Mouse (Mus musculus) lung, postnatal 0 days (tissue): ENCODE results near the gene Tln2. TPM values are rescaled to one million over a fixed set of nuclear protein-coding genes. Genes with fewer than 3 reads are reported as not detected.

Experiments
- ATAC-seq: fragments of 200-750 bp; cut with Nextera tagmentation; 2 replicates; pipeline ENCODE4 v1.8.0; 2017; ENCODE audit warnings: moderate library complexity
- DNase-seq: peaks from one replicate; pipeline ENCODE4 v3.0.0-alpha.2; 2016; ENCODE audit warnings: low spot score
- H3K27ac ChIP-seq: fragments of 300-500 bp; sonication (generic); 2 replicates; pipeline ENCODE4 v1.5.1; 2014; ENCODE audit warnings: antibody characterized with exemption, mild to moderate bottlenecking, low read length, mixed read lengths
- H3K27me3 ChIP-seq: fragments of 300-500 bp; sonication (generic); replicated peaks from 2 replicates; pipeline ENCODE4 v1.6.1; 2014; ENCODE audit warnings: low read length, mixed read lengths; ENCODE audit not compliant: insufficient read depth
- H3K36me3 ChIP-seq: fragments of 300-500 bp; sonication (generic); 2 replicates; pipeline ENCODE4 v1.6.1; 2014; ENCODE audit warnings: low read length, mixed read lengths; ENCODE audit not compliant: insufficient read depth
- H3K4me1 ChIP-seq: fragments of 300-500 bp; sonication (generic); 2 replicates; pipeline ENCODE4 v1.6.1; 2014; ENCODE audit warnings: antibody characterized with exemption, low read depth, low read length, mixed read lengths; ENCODE audit not compliant: insufficient read depth
- H3K4me2 ChIP-seq: fragments of 300-500 bp; sonication (generic); replicated peaks from 2 replicates; pipeline ENCODE4 v1.6.1; 2014; ENCODE audit warnings: low read depth, mild to moderate bottlenecking, low read length, moderate library complexity, mixed read lengths
- H3K4me3 ChIP-seq: fragments of 300-500 bp; sonication (generic); 2 replicates; pipeline ENCODE4 v1.5.1; 2014; ENCODE audit warnings: low read depth, low read length
- H3K9ac ChIP-seq: fragments of 300-500 bp; sonication (generic); replicated peaks from 2 replicates; pipeline ENCODE4 v1.6.1; 2014; ENCODE audit warnings: low read depth, mild to moderate bottlenecking
- H3K9me3 ChIP-seq: fragments of 300-500 bp; sonication (generic); 2 replicates; pipeline ENCODE4 v1.6.1; 2016; ENCODE audit warnings: low read length, mixed read lengths
- CTCF ChIP-seq: IDR thresholded peaks from 2 replicates; pipeline ENCODE4 v1.5.1; 2016; ENCODE audit warnings: antibody characterized with exemption, mild to moderate bottlenecking
- EP300 ChIP-seq: IDR thresholded peaks from 2 replicates; pipeline ENCODE4 v1.6.1; 2016; ENCODE audit warnings: antibody characterized with exemption, mild to moderate bottlenecking, control low read depth
- WGBS: fragments of 180-500 bp; shearing (Covaris S2); extraction: QIAGEN DNeasy Blood & Tissue Kit; methylation state at CpG from one replicate; pipeline ENCODE4 v1.1.7; 2014; 5-methylcytosine and 5-hydroxymethylcytosine counted together
- polyA plus RNA-seq: library from polyadenylated mRNA; unstranded; fragments of >200 nt; fragmentation: Nextera tagmentation; extraction: Ambion mirVana; gene quantifications from 2 replicates; pipeline ENCODE4 v1.2.1, GENCODE M21; 2015

Tln2 gene
- polyA plus RNA-seq, 1 experiment from 2014 or later = 9.9 TPM

DNA sequence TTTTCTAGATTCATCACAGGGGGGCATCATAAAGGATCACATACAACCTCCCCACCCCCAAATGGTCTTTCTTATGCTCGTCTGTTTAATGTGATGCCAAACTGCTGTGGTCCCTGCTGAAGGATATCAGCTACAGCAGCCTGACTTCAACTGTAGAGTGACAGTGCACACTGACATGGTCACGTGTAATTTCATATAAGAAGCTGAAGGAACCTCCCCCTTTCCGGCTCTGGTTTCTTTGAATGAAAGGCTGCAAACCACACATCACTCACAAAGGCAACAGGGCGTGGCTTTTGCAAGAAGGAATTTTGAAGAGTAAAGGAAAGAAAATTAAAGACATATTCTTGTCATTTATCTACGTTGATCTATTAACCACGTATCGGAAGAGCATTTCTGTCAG, 154.8 kb downstream of the Tln2 start:
- no peak overlapping the region for H3K4me3 ChIP-seq
- WGBS = 75% methylated on average over 7 of the region's 7 CpGs
- DNase-seq (no peak), ATAC-seq (no peak)
- no peaks in the 10 kb centered on the region for H3K9me3 ChIP-seq
- H3K27me3 ChIP-seq = no peaks in the 10 kb centered on the region
- TF ChIP-seq CTCF (no peak), EP300 (no peak)
- H3K4me2 ChIP-seq = no peak overlapping the region
- no peak overlapping the region for H3K27ac ChIP-seq
- no peaks in the 10 kb centered on the region for H3K36me3 ChIP-seq
- no peaks in the 10 kb centered on the region for H3K4me1 ChIP-seq
- H3K9ac ChIP-seq = no peak overlapping the region

DNA sequence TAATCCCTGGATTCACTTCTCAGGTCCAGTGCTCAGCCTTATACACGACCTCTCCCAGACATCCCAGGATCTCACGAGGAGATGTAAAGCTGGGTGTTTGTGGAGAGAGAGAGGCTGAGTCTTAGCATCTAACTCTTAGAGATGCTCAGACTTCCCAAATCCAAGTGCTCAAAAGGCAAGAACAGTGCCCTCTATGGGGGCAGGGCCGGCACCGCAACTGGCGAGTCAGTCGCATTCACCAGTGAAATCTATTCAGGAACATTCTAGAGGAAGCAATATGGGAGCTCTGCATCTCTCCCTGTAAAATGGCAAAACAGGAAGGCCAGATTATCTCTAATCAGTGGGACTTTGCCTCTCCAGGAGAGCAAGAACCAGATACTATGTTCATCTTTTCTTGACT, 159.9 kb downstream of the Tln2 start:
- TF ChIP-seq EP300 (no peak), CTCF (no peak; the same call in 1 of the 2 replicates)
- Histone ChIP-seq H3K9ac (no peak overlapping the region), H3K27ac (no peak overlapping the region), H3K4me1 (no peaks in the 10 kb centered on the region), H3K36me3 (no peaks in the 10 kb centered on the region), H3K4me2 (no peak overlapping the region), H3K27me3 (no peaks in the 10 kb centered on the region), H3K9me3 (no peaks in the 10 kb centered on the region), H3K4me3 (no peak overlapping the region)
- WGBS = 95% methylated on average over 6 of the region's 6 CpGs
- ATAC-seq (no peak), DNase-seq (no peak)

DNA sequence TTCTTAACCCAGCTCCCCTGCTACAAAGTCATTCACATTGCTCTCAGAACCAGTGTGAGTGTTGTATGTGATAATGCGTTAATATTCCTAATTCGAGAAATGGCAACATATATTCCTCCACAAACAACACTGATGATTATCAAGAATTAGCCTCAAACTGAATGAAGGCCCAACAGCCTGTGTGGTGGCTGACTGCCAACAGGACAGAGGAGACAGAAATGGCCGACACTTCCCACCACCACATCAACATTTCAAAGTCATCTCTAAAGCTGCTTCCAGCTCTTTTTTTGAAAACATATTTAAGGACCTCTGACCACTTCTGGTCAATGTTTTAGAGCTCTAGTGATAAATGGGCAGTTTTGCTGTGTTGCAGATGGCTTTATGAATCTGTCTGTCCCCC, 161.7 kb downstream of the Tln2 start:
- H3K4me1 ChIP-seq = no peaks in the 10 kb centered on the region
- peak; percentile 6 for DNase-seq
- H3K27ac ChIP-seq = no peak overlapping the region
- H3K9me3 ChIP-seq = no peaks in the 10 kb centered on the region
- no peak for ATAC-seq
- no peaks in the 10 kb centered on the region for H3K27me3 ChIP-seq
- no peak overlapping the region for H3K4me3 ChIP-seq
- no peak overlapping the region for H3K4me2 ChIP-seq
- H3K36me3 ChIP-seq = no peaks in the 10 kb centered on the region
- 72% methylated on average over 3 of the region's 3 CpGs for whole genome bisulfite sequencing
- TF ChIP-seq CTCF (no peak), EP300 (no peak)
- no peak overlapping the region for H3K9ac ChIP-seq

DNA sequence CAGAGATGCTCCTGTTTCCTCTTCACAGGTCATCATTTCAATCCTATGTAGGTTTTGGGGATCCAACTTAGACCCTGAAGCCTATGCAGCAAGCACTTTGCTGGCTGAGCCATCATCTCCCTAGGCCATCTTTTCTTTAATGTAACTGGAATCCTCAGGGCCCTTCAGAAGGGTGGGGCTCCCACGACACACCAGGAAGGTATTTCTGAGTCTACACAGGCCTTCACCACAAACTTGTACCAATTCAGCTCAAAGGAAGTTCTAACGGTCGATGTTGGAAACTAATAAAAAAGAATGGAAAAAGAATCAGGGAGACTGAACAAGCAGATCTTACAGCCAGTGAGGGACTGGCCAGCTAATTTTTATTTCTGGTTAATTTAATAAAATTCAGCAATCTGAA, 163.1 kb downstream of the Tln2 start:
- no peaks in the 10 kb centered on the region for H3K9me3 ChIP-seq
- no peak overlapping the region for H3K4me2 ChIP-seq
- H3K27ac ChIP-seq = no peak overlapping the region
- no peaks in the 10 kb centered on the region for H3K36me3 ChIP-seq
- no peaks in the 10 kb centered on the region for H3K27me3 ChIP-seq
- no peaks in the 10 kb centered on the region for H3K4me1 ChIP-seq
- H3K9ac ChIP-seq = no peak overlapping the region
- WGBS = 75% methylated on average over 3 of the region's 3 CpGs
- ATAC-seq (no peak), DNase-seq (no peak)
- H3K4me3 ChIP-seq = no peak overlapping the region
- no peak for TF ChIP-seq EP300
- TF ChIP-seq CTCF = no peak

DNA sequence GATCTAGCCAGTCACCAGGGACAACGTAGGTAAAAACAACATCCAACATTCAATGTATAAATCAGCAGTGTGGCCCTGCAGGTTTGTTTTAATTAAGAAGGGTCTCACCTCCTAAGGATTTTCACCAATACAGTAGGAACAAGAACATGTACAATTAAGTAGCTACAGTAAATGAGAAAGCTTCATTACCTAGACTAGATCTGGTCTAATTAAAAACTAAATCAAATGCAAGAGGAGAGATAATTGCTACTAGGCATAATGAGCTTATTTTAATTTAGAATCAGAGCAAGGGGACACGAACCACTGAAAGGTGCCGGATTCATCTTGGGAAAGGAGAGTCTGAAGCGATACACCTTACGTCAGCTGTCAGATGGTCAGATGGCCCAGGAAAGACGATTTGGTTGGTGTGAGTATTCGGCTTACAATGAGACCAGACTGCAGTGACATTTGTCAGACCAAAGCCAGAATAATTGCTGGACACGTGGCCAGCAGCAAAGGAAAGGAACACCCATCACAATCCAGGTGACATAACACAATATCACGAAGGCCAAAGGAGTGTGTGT, 175.4 kb downstream of the Tln2 start:
- no peak overlapping the region for H3K27ac ChIP-seq
- ATAC-seq = no peak
- no peaks in the 10 kb centered on the region for H3K4me1 ChIP-seq
- no peaks in the 10 kb centered on the region for H3K36me3 ChIP-seq
- H3K27me3 ChIP-seq = no peaks in the 10 kb centered on the region
- no peak for TF ChIP-seq CTCF
- TF ChIP-seq EP300 = no peak
- H3K4me2 ChIP-seq = no peak overlapping the region
- H3K9me3 ChIP-seq = no peaks in the 10 kb centered on the region
- no peak for DNase-seq
- 85% methylated on average over 9 of the region's 9 CpGs for WGBS
- no peak overlapping the region for H3K4me3 ChIP-seq
- no peak overlapping the region for H3K9ac ChIP-seq

DNA sequence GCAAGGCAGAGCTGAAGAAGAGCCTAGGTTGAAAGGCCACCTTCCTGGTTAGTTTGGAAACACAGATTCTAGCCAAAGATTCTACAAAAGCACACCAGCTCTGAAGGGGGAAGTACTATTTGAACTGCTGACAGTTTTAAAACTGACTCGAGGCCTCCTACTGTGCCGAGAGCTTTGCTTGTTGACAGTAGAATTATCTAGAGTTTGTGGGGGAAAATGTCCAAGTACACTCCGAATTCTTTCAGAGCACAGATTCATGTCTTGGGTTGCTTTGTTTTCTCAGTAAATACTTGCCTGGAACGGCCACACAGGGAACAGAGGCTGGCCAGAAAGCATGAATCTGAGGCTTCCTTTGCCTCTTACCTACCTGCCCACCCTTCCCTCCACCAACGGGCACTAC, 179.4 kb downstream of the Tln2 start:
- Histone ChIP-seq H3K9ac (no peak overlapping the region), H3K27me3 (no peaks in the 10 kb centered on the region), H3K27ac (no peak overlapping the region), H3K9me3 (no peaks in the 10 kb centered on the region), H3K4me3 (no peak overlapping the region), H3K4me2 (no peak overlapping the region), H3K36me3 (no peaks in the 10 kb centered on the region), H3K4me1 (no peaks in the 10 kb centered on the region)
- ATAC-seq (no peak), DNase-seq (no peak)
- TF ChIP-seq CTCF = no peak
- TF ChIP-seq EP300 = no peak
- 22% methylated on average over 5 of the region's 5 CpGs for WGBS

DNA sequence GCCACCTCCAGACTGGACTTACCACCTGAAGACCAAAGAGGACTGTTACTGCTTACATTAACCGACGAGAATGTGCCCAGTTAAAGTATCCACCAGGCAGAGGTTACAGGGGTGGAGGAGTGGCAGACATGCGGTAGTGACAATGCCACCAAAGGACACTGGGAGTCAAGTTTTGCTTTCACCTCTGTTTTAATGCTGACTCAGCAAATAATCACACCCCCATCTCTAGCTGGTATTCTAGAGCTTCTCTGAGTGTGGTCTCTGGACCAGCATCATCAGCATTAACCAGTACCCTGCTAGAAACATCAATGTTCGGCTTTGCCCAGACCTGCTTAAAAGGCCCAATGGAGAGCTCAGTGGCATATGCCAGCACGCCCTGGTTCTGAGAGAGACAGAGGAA, 180.7 kb downstream of the Tln2 start:
- Histone ChIP-seq H3K4me2 (no peak overlapping the region), H3K27me3 (no peaks in the 10 kb centered on the region), H3K27ac (no peak overlapping the region), H3K9me3 (no peaks in the 10 kb centered on the region), H3K4me1 (no peaks in the 10 kb centered on the region), H3K9ac (no peak overlapping the region), H3K36me3 (no peaks in the 10 kb centered on the region), H3K4me3 (no peak overlapping the region)
- 87% methylated on average over 5 of the region's 5 CpGs for WGBS
- DNase-seq = no peak
- ATAC-seq = no peak
- TF ChIP-seq EP300 (no peak), CTCF (no peak)
